Mouse (Mus musculus) G1E (cell line): Measurements from ENCODE around the gene Grm6.

Experiments used
- CTCF ChIP-seq: IDR thresholded peaks from 2 replicates; pipeline ENCODE4 v1.5.1; 2012; ENCODE audit warnings: low read depth, low read length, inconsistent platforms, mixed read lengths
- GATA2 ChIP-seq: IDR thresholded peaks from 2 replicates; pipeline ENCODE4 v1.6.1; 2012; ENCODE audit warnings: low read depth, low read length, inconsistent platforms, borderline replicate concordance

GRCm38 (mm10) chr11:50850177-50850735 is at the start of gene Grm6:
- TF ChIP-seq GATA2 (no peak), CTCF (no peak)
